Mouse (Mus musculus) kidney, embryonic 15.5 days (tissue): ENCODE results near the gene Gm8159. TPM values are rescaled to one million over a fixed set of nuclear protein-coding genes. Genes with fewer than 3 reads are reported as not detected.
"Not testable (repeated sequence)": the region's sequence is repeated elsewhere in the genome, so short reads cannot be mapped to it uniquely, and the experiment has no call there.

ENCODE experiments used
- ATAC-seq: fragments of 200-750 bp; cut with Nextera tagmentation; replicated peaks from 2 replicates; pipeline ENCODE4 v1.8.0; 2017; ENCODE audit warnings: moderate TSS enrichment; ENCODE audit not compliant: low FRiP score
- H3K27ac ChIP-seq: fragments of 300-500 bp; sonication (generic); 2 replicates; pipeline ENCODE4 v1.5.1; 2015; ENCODE audit warnings: mild to moderate bottlenecking, inconsistent platforms
- H3K27me3 ChIP-seq: fragments of 300-500 bp; sonication (generic); 2 replicates; pipeline ENCODE4 v1.6.1; 2015; ENCODE audit warnings: inconsistent platforms
- H3K36me3 ChIP-seq: fragments of 300-500 bp; sonication (generic); 2 replicates; pipeline ENCODE4 v1.6.1; 2015; ENCODE audit warnings: inconsistent platforms
- H3K4me1 ChIP-seq: fragments of 300-500 bp; sonication (generic); 2 replicates; pipeline ENCODE4 v1.6.1; 2015; ENCODE audit warnings: inconsistent platforms
- H3K4me2 ChIP-seq: fragments of 300-500 bp; sonication (generic); 2 replicates; pipeline ENCODE4 v1.6.1; 2015; ENCODE audit warnings: moderate library complexity, mild to moderate bottlenecking, inconsistent platforms
- H3K4me3 ChIP-seq: fragments of 300-500 bp; sonication (generic); replicated peaks from 2 replicates; pipeline ENCODE4 v1.5.1; 2015; ENCODE audit warnings: mild to moderate bottlenecking, inconsistent platforms
- H3K9ac ChIP-seq: fragments of 300-500 bp; sonication (generic); 2 replicates; pipeline ENCODE4 v1.6.1; 2015; ENCODE audit warnings: mild to moderate bottlenecking, inconsistent platforms
- H3K9me3 ChIP-seq: fragments of 300-500 bp; sonication (generic); replicated peaks from 2 replicates; pipeline ENCODE4 v1.6.1; 2016; ENCODE audit warnings: inconsistent platforms
- WGBS: fragments of 180-500 bp; shearing (Covaris S2); methylation state at CpG from one replicate; pipeline ENCODE4 v1.1.7; 2015; ENCODE audit warnings: mixed read lengths; 5-methylcytosine and 5-hydroxymethylcytosine counted together
- polyA plus RNA-seq: library from polyadenylated mRNA; unstranded; fragments of >200 nt; fragmentation: Nextera tagmentation; extraction: Ambion mirVana; gene quantifications from 2 replicates; pipeline ENCODE4 v1.2.1, GENCODE M21; 2015

The Gm8159 gene
- not detected in 2 replicates for polyA plus RNA-seq

- not testable (repeated sequence) for H3K27ac ChIP-seq, H3K4me3 ChIP-seq, H3K4me2 ChIP-seq, H3K36me3 ChIP-seq, H3K9me3 ChIP-seq, H3K27me3 ChIP-seq, H3K9ac ChIP-seq, H3K4me1 ChIP-seq, ATAC-seq
- WGBS: no CpG with 5 or more reads among the region's 2 CpGs
These were observed at the start of gene Gm8159 for GRCm38 (mm10) chr14:4632052-4632451. Gene Gm8159 (plus strand): TSS chr14:4632352.

GRCm38 (mm10) chr14:4649309-4649708 lies 17.2 kb downstream of the Gm8159 start:
- WGBS: 5% methylated on average over 14 of the region's 18 CpGs
- H3K4me2 ChIP-seq: peak overlapping the region; percentile 58
- ATAC-seq, H3K9me3 ChIP-seq, H3K9ac ChIP-seq, H3K27ac ChIP-seq, H3K4me1 ChIP-seq, H3K27me3 ChIP-seq, H3K36me3 ChIP-seq: not testable (repeated sequence)
- peak overlapping the region; percentile 30 for H3K4me3 ChIP-seq

GRCm38 (mm10) chr14:4650324-4650723 lies 18.2 kb downstream of the Gm8159 start:
- H3K4me2 ChIP-seq, H3K4me1 ChIP-seq, H3K27ac ChIP-seq, H3K9me3 ChIP-seq, ATAC-seq, H3K27me3 ChIP-seq, H3K36me3 ChIP-seq, H3K9ac ChIP-seq, H3K4me3 ChIP-seq: not testable (repeated sequence)
- WGBS: 0% methylated on average over 3 of the region's 9 CpGs

GRCm38 (mm10) chr14:4663892-4664291 lies 31.7 kb downstream of the Gm8159 start, which contains the start of gene Gm3239:
Gene Gm3239 (plus strand): TSS chr14:4664192.
- not testable (repeated sequence) for H3K9ac ChIP-seq, H3K27ac ChIP-seq, H3K27me3 ChIP-seq, H3K4me1 ChIP-seq, H3K36me3 ChIP-seq, ATAC-seq, H3K9me3 ChIP-seq, H3K4me3 ChIP-seq, H3K4me2 ChIP-seq
- WGBS: no CpG with 5 or more reads among the region's 2 CpGs

Other genes with a start within 250 kb of the Gm8159 start
- not detected in 2 replicates for gene Gm3159, start 234.8 kb upstream of the Gm8159 start, polyA plus RNA-seq
- 0.17 and 0.19 TPM in 2 replicates for gene Gm3164, start 216.9 kb upstream of the Gm8159 start, polyA plus RNA-seq
- not detected in 2 replicates for gene Gm3173, start 201.4 kb upstream of the Gm8159 start, polyA plus RNA-seq
- gene Gm3182, start 150.6 kb upstream of the Gm8159 start, polyA plus RNA-seq: not detected in 2 replicates
- gene Gm3047, start 76.9 kb upstream of the Gm8159 start, polyA plus RNA-seq: not detected in 2 replicates
- gene Gm3239, start 31.8 kb downstream of the Gm8159 start, polyA plus RNA-seq: 0.17 TPM in 1 of 2 replicates, not detected in the other
- gene Gm7876, start 76.9 kb downstream of the Gm8159 start, polyA plus RNA-seq: not detected in 2 replicates
- gene Gm3252, start 94.4 kb downstream of the Gm8159 start, polyA plus RNA-seq: 0.08 and 0.25 TPM in 2 replicates
- gene Gm9602, start 144.0 kb downstream of the Gm8159 start, polyA plus RNA-seq: not detected in 2 replicates
- not detected in 2 replicates for gene Gm3269, start 205.8 kb downstream of the Gm8159 start, polyA plus RNA-seq
- 0.53 TPM in 1 of 2 replicates, not detected in the other for gene Gm3264, start 223.2 kb downstream of the Gm8159 start, polyA plus RNA-seq